Mouse (Mus musculus): ENCODE measurements around the gene Gpr162.

DNA sequence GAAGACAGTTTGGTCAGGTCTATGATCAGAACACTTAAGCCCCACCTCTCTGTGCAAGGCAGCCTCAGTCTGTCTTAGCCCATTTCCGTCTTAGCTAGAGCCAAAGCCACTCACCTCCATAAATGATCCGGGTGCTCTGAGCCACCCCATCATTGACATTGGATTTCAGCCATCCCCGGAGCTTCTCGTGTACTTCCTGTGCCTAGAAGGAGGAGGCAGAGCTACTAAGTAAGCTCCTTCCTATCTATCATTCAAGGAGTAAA is 52.4 kb downstream of the Gpr162 start:
- TF ChIP-seq EP300 (IDR thresholded peaks at IDR 0.05) (no peak), CTCF (IDR thresholded peaks at IDR 0.05) (no peak)

Data from lung, postnatal 0 days (tissue).